Mouse (Mus musculus) lung, postnatal 4 days (tissue): ENCODE measurements at regions not wholly inside any gene's neighbourhood (a gene's known extent, or its start where the extent isn't known, plus 50 kb on each side); places are given as distances from the start of the nearest gene placed in this dataset.
"Not testable (repeated sequence)": the region's sequence is repeated elsewhere in the genome, so short reads cannot be mapped to it uniquely, and the experiment has no call there.

Source experiments
- DNase-seq, 2 experiments: peaks; one replicate each; pipeline ENCODE4 v3.0.0; 2021

DNA sequence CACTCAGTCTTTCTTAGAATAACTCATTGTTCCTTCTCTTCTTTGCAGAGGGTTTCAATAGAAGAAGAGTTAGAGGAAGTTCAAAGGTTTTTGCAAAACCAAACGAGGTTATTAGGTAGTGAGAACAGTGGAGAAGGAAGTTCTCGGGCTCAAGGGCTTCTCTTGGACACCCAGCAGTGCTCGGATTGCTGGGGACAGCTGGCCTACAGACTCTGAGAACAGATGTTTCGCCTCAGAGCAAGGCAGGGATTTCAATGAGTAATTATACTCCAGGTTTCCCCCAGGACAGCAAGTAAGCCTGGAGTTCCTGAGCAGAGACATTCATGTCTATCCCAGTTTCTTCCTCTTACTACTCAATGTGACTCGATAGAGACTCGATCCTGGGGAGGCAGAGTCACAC, 94.4 kb downstream of the Cd24a start:
- DNase-seq = no peak

DNA sequence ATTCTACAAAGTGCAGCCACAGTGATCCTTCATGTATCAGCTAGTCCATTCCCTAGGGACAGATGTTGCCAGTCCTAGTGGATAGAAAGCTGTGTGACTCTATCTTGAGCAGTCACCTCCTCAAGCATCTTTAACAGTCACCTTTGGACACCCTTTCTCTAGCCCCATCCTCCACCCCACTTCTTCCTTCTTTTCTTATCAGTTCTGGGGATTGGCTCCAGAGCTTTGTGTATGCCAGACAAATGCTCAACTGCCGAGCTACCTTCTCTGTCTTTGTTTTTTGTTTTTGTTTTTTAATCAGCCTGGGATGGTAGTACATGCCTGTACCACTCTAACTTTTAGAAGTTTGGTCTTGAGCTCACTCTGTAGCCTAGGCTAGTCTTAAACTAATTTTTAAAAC, 96.7 kb downstream of the Cd24a start:
- no peak for DNase-seq

DNA sequence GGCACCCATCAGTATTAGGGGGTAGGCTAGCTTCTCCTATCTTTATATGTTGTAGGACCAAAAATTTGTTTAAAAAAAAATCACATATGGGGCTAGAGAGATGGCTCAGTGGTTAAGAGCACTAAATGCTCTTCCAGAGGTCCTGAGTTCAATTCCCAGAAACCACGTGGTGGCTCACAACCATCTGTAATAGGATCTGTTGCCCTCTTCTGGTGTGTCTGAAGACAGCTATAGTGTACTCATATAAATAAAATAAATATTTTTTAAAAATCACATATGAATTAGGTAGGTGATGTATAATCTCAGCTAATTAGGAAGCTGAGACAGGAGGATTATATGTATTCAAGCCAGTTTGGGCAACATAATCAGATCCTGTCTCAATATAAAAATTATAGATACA, 97.4 kb downstream of the Cd24a start:
- not testable (repeated sequence) for DNase-seq

DNA sequence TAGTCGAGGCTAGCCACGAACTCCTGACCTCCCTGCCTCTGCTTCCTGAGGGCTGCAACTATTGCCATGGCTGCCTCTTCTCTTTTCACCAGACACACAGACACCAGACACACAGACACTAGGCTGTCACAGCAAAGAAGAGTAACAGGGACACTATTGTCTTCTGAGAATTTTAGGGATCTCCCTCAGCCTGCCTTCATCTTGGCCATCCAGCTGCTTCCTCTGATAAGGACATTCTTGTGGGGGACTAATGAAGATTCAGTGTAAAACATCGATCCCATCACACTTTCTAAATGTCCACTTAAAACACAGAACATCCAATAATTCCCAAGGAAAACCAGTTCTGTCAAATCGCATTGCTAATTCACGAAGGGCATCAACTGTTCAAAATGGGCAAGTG, 98.2 kb downstream of the Cd24a start:
- no peak for DNase-seq

DNA sequence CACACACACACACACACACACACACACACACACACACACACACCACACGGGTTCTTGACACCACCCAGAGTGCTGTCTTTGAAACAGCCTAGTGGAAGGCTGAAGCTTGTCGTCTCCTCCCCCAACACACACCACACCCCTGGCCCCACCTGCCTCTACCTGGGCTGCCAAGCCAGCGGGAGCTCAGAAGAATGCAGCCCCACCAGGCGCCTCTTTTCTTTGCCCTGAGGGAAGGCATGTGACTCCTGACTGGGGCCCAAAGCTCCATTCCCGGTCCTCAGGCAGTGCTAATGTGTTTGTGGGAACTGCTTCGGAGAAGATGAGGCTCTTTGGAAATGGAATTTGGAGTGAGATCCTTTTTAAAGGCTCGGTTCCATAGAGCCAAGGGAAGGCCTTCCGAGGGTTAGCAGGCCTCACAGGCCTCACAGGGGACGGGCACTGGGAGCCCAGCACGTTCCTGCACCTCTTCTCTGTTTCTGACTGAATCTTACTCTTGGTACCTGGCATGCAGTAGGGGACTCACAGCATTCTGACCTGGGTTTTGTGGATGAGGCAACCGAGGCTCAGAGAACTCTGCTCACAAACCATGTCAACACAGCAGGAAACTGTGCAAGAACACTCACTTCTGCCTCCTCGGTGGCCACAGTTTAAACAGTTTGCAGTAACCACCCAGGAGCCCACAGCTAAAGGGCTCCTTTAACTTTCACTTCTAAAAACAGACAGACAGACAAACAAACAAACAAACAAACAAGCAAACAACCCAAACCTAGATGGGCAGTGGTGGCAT, 106.4 kb downstream of the Cd24a start:
- DNase-seq = peak in 1 of 2 experiments; percentile 56

DNA sequence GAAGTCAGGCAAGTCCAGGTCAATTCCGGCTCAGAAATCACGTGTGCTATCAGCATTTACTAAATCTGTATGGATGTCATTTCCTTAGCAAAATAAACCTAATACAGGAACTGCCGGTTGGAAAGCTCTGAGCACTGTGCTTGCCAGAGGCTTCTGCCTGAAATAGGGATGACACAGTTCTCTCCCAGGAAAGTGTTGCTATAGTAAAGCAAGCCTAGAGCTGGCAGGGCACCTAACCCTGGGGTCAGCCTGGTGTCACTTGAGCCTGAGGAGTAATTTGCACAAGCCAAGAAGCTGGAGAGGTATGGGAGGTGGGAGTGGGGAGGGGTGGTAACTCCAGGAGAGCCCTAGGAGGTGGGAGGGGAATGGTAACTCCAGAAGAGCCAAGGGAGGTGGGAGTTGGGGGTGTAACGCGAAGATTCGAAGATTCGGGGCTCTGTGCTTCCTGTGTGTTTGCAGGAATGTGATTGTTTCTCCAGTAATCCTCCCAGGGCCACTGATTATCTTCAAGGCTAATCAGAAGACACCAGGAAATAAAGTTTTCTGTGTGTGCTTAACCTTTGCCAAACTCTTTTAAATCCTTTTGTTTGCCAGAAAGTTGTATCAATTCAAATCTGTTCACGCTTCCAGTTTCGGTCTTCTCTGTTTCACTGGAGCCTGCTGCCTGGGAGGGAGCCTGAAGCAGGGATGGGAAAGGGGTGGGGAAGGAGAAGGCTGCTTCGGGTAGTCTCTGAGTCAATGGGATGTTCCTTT, 111.3 kb downstream of the Cd24a start:
- no peak for DNase-seq

DNA sequence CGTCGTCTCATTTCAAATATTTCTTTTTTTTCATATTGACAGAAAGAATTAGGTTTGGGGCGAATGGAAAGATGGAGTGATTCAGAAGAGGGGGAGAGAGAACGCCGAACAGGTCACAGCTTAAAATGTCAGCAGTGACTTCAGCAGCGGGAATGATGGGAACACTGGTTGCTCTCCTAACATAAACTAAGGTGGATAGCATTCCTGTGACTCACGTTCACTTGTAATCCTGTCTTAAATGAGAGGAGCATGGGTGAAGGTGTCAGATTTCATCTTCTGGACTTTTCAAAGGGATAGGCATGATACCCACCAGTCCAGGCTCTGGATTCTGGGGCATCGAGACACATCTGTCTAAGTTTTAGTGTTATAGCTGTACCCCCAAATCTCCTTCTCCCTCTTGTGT, 111.8 kb downstream of the Cd24a start:
- no peak for DNase-seq

DNA sequence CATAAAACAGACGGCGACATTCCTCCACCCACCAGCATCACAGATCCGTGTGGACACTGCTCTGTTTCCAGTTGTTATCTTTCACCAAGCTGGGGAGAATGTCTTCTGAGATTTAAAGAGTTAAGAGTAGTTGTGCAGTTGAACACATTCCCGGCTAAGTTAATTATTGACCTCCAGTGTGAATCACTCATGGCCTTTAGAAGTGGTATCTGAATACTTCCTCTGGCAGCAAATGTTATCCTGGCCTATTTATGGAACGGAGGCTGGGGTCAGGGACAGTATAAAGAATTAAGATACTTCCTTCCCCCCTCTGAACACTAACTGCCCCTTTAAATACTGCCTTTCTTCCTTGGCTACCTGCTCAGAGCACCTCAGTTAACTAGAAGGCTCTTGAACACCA, 115.9 kb downstream of the Cd24a start:
- no peak for DNase-seq

DNA sequence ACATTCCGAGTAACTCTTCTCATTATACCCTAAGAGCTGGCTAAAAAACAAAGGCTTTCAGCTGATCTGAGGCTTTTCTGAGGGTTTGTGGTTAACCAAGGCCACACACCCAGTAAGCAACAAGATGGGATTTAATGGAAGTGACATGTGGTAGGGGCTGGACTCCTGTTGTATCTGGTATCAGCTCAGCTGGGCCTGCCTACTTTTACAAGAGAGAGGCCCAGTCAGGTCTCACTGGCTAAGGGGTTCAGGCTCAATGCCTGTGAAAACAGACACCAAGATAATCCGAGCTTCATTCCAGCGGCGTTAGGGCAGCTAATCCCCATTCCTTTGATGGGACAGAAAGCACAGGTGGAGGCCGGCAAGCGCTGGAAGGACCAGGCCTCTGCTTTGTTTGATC, 116.4 kb downstream of the Cd24a start:
- no peak for DNase-seq

DNA sequence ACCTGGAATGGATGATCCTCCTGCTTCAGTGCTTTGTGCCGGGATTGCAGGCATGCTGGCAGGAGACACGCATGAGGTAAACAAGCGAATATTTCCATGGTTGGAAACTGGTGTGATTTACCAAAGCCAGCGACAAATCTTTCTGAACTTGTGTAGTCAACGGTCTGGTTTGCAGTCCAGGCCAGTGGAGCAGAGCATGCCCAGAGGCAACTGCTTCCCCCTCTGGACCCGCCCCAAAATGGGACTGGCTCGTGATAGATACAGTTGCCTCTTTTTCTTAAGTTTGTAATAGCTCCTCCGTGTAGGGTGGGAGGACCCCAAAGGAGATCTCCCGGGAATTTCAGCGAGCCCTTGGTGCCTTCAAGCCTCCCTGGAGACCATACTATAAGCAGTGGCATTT, 117.4 kb downstream of the Cd24a start:
- DNase-seq = no peak

DNA sequence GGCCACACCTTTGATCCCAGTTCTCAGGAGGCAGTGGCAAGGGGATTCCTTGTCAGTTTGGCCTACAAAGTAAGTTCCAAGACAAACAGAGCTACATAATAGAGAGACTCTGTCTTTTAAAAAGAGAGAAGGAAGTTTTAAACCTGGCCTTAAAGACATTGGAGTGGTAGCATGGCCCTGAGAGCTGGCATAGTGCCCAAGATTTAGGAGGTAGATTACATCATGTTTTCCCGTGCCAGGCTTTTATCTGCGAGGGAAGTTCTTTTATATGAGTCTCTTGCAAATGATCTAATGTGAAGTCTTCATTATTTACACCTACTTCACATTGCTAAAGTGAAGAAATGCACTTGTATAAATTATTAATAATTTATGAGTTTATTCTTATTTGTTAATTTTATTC, 119.8 kb downstream of the Cd24a start:
- DNase-seq = no peak

DNA sequence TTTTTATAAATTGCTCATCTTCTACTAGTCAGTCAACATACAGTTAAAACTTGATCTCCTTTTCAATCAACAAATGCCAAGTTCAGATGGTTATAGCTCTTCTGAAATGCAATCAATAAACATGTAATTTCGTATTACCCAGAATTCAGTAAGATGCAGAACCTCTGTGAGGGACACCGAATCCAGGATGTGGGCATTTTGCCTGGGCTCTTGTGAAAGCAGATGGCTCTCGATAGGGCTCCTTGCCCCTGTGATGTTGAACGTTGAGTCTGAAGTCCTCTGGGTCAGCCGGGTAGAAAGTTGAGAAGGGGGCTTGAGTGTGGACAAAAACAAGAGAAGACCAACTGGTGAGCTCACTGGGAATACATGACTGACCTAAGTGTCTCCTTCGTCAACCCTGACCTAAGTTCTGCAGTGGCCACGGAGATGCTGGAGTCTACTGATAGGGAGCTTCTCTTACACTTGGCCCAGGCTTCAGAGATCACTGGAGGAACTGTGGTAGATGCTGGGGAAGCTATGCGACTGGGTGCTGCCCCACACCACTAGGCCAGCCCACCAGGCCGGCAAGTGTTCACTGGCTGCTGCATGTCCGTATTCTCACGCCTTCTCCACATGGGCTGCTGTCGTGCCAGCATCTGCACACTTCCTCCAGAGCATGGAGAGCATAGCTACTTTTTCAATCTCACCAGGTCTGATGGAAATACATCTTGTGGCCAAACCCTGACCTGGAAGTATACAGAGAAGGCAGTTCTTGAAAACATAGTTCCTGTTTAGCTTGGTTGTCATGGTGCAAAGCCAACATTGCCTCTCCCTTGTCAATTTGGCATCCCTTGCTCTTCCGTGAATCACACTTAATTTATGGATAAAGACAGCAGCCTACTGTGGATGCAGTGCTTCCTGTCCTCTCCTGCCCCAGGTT, 122.5 kb downstream of the Cd24a start:
- no peak for DNase-seq

DNA sequence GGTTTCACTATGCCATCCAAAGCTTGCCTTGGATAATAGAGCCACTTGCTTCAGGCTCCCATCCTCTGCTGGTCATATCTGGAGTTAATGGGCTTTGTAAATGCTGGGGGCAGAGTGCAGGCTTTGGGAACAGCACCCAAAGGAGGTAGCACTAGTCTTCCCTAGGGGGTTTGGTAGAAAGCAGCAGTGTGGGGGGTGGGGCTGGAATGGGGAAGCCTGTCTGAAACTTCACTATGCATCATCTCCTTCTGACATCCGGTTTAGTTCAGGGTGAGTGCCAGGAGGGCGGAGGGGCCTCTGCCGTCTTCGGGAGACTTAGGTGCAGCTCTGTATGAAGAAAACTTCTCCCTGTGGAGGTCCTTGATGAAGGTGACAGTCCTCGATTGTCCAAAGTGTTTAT, 124.8 kb downstream of the Cd24a start:
- no peak for DNase-seq

DNA sequence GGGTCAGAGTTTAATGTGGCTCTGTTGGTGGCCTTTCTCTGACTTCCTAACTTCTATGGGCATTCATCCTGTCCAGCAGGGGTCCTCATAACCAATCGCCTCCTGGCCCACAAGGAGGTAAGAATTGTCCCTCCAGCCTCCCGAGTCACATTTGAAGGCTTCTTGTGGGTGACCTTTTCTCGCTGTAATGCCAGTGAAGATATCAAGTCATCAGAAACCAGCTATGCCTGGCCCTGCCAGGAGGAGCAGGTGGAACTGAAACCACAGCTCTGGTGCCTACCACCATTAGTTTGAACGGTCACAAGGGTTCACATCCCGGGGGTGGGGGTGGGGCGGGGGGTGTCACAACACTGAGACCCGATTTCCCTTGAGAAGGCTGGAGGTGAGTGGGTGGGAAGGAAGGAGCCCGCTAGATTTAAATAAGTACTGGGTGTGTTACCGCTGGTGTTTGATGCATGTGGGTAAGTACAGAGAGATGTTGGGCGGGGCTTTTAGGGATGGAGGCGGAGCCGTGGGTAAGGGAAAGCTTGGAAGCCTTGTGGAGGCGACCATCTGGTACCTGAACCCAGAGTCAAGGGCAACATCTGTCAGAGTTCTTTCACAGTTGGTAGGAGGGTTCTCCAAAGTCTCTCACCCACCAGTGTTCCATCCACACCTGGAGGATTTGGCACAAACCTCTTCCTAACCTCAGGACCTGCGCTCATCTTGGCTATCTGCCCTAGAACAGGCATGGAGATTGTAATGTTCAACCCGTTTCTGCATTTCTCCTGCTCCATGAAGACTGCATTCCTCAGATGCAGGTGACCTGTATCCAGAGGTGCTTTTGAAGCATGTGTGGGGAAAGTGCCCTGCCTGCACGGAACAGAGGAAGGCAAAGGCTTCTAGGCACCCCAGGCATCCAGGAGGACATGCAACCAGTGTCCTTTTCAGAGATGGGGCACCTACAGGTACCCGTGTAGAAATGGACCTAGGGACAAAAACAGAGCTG, 128.2 kb downstream of the Cd24a start:
- DNase-seq = no peak

DNA sequence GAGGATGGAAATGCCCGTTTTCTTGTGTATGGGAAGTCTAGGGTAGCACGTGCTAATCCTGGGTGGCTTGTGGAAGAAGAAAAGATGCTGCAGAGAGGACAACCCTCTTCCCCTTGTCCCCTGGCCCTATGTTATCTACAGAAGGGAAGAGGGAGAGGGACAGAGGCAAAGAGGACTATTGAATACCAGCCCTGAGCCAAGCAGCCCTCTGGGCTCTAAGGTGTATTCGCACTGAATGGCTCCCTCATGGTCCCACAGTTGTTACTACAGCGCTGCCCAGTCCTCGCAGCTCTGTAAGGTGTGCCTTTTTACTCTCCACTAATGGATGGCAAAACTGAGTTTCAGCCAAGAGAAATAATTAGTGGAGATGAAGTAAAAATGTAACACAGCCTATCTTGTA, 128.9 kb downstream of the Cd24a start:
- DNase-seq = no peak

DNA sequence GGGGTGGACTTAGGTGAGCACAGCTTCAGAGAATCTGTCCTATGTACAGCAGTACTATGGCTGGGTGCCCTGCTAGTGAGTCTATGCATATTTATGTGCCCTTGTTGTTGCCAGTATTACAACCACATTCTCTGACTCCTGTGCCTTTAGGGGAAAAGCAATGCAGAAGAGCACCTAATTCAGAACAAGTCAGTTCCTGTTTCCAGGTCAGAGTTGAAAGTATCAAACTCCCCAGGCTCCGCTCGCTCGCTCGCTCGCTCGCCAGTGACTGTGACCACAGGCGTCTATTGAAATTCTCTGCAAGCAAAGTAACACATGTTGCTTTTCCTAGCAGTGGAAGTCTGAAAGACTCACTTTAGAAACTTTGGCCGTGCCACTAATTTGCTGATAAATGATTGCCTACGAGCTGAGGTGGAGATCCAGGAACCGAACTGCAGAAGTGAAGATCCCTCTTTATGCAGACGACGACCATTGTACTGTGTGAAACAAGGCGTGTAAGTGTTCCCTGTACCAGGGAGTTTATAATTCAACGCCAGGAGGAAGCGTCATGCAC, 129.8 kb downstream of the Cd24a start:
- no peak for DNase-seq

DNA sequence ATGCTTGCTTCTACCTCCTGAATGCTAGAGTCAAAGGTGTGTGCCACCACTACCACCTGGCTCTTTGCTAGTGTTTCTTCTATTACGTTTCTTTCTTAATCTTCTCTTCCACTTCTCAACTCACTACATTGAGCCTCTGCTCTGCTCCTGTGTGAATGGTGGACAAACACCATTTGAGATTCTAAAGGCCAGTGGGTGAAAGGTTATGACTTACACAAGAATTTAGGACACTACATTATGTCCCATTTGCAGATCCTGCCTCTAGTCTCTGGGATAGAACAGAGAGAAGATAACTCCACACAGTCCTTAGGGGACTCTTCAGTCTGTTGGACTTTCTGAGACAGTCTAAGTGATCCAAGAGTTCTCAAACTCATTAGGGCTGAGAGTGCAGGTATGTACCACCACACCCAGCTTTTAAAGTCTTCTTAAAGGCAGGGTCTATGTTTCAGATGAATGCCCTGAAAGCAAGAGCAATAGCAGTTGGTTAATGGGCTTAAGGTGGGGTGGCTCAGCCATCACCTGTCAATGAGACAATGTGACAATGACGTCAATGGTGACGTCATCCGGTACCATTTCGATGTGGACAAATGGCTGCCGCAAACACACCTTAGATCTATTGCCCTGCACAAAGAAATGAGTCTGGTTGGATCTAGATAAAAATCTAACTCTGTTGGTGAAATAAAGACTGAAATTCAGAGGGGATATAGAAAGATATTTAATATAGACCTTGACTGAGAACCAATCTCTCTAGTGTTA, 131.4 kb downstream of the Cd24a start:
- DNase-seq = no peak

DNA sequence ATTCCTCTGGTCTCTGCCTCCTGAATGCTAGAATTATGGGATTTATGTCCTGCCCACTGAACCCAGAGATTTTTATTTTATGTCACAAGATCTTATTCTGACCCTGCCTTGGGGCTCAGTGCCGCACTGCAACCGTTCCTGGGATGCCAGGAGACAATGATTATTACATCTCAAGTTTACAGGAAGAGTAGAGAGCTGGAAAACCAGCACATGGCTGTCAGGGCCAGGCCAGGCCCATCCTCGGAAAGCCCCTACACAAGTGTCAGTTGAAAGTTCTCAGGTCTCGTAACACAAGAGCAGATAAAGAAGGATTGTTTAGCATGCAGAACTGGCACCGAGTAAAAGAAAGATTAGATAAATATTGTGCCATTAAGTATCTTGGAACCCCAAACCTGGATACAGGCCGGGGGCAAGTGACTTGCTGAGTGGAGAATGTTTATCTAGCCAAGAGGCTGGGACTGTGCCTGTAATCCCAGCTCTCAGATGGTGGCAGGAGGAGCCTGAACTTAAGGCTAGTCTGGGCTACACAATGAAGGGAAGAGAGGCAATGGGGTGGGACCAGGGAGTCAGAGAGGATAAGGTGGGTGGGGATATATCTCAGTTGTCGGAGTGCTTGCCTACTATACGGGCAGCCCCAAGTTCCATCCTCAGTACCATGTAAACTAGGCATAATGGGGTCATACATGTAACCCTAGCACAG, 132.3 kb downstream of the Cd24a start:
- no peak for DNase-seq

DNA sequence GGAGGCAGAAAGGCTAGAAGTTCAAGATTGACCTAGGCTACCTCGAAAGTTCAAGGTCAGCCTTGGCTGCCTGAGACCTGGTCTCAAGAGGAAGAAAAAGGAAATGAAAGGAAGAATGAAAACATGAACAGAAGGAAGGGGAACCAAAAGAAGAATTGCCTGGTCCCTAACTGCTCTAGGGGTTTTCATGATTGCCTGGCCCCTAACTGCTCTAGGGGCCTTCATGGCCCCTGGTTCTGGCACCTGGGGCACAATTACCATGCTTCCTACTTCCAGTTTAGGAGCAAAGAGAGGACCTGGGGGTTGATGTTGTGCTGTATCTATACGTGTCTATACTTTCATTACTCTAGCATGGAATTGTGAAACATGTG, 132.8 kb downstream of the Cd24a start:
- no peak for DNase-seq

DNA sequence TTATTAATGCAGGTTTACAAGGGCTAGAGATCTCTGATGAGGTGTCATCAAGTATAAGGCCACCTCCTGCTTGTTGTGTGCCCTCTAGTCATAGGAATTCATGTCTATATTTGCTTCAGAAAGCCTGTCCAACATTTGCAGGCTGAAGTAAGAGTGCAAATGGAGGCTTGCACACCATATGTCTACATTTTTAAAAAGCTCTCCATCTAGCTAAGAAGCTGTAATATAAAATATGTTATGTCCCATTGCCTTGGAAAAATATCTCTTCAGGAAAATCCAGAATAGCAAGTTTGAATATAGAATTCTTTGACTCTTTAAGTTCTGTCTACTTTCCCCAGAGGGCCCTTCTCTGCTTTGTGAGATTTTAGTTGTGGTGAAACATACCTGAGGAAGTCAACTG, 134.6 kb downstream of the Cd24a start:
- no peak for DNase-seq

DNA sequence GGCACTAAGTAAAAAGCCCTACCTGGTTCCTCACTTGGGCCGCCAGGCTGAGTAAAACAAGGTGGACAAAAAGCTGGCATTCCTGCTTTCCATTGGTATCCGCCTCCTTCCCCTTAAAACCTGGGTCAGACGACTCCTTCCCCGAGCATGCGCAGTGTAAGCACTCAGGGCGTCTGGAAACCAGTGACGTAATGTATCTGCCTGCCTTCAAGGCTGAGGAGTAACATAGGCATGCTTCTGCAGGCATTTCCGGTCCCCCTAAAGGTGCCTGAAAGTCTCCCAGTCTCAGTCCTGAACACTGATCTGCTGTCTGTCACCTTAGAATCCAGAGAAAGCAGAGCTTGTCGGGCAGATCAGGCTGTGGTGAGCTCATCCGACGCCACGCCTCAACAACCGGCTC, 140.7 kb downstream of the Cd24a start:
- peak; percentile 45 to 51 for DNase-seq
